Mouse (Mus musculus) urinary bladder, postnatal 4 days (tissue): ENCODE results near the gene 1700021F05Rik.

Experiments used
- DNase-seq, 2 experiments: peaks; one replicate each; pipeline ENCODE4 v3.0.0; 2021 to 2022; ENCODE audit warnings: low spot score in 2 of 2

1700021F05Rik gene

GRCm38 (mm10) chr10:43540442-43541152, at the start of gene 1700021F05Rik:
Gene 1700021F05Rik, minus strand, starts transcription at chr10:43540994.
- peak; percentile 95 to 96 for DNase-seq

GRCm38 (mm10) chr10:43588470-43589177, 47.8 kb upstream of the 1700021F05Rik start:
- no peak for DNase-seq

- no peak for DNase-seq
These were observed 43.7 kb upstream of the 1700021F05Rik start for GRCm38 (mm10) chr10:43584538-43584937.

GRCm38 (mm10) chr10:43581260-43581659, 40.5 kb upstream of the 1700021F05Rik start:
- DNase-seq = no peak

GRCm38 (mm10) chr10:43580649-43581078, 39.9 kb upstream of the 1700021F05Rik start:
- no peak for DNase-seq

GRCm38 (mm10) chr10:43579381-43580261, 38.8 kb upstream of the 1700021F05Rik start:
- DNase-seq = peak; percentile 28 to 72

GRCm38 (mm10) chr10:43578754-43579380, 38.1 kb upstream of the 1700021F05Rik start:
- peak; percentile 72 to 79 for DNase-seq

- DNase-seq = peak; percentile 47 to 68
These were observed 37.6 kb upstream of the 1700021F05Rik start for GRCm38 (mm10) chr10:43578366-43578753.

GRCm38 (mm10) chr10:43577997-43578331, 37.2 kb upstream of the 1700021F05Rik start, which contains the start of gene Cd24a:
Gene Cd24a, plus strand, starts transcription at chr10:43578284.
- DNase-seq = no peak

- no peak for DNase-seq
These were observed 36.7 kb upstream of the 1700021F05Rik start for GRCm38 (mm10) chr10:43577299-43577996.

GRCm38 (mm10) chr10:43574956-43575355, 34.2 kb upstream of the 1700021F05Rik start:
- DNase-seq = peak; percentile 48 to 82

- DNase-seq = no peak
These were observed 33.6 kb upstream of the 1700021F05Rik start for GRCm38 (mm10) chr10:43574352-43574751.

- no peak for DNase-seq
These were observed 20.5 kb upstream of the 1700021F05Rik start for GRCm38 (mm10) chr10:43561311-43561710.

GRCm38 (mm10) chr10:43560765-43561164, 20.0 kb upstream of the 1700021F05Rik start:
- DNase-seq = no peak

- no peak for DNase-seq
These were observed 18.5 kb upstream of the 1700021F05Rik start for GRCm38 (mm10) chr10:43559313-43559712.

GRCm38 (mm10) chr10:43557630-43558165, 16.9 kb upstream of the 1700021F05Rik start:
- DNase-seq = no peak

- DNase-seq = no peak
These were observed 10.6 kb upstream of the 1700021F05Rik start for GRCm38 (mm10) chr10:43551388-43551787.

GRCm38 (mm10) chr10:43550923-43551322, 10.1 kb upstream of the 1700021F05Rik start:
- DNase-seq = no peak

- DNase-seq = no peak
These were observed 8.6 kb upstream of the 1700021F05Rik start for GRCm38 (mm10) chr10:43549411-43549810.

- no peak for DNase-seq
These were observed 355 bp upstream of the 1700021F05Rik start for GRCm38 (mm10) chr10:43541153-43541544.
